Mouse (Mus musculus): ENCODE measurements at regions not wholly inside any gene's neighbourhood (a gene's known extent, or its start where the extent isn't known, plus 50 kb on each side); places are given as distances from the start of the nearest gene placed in this dataset.

DNA sequence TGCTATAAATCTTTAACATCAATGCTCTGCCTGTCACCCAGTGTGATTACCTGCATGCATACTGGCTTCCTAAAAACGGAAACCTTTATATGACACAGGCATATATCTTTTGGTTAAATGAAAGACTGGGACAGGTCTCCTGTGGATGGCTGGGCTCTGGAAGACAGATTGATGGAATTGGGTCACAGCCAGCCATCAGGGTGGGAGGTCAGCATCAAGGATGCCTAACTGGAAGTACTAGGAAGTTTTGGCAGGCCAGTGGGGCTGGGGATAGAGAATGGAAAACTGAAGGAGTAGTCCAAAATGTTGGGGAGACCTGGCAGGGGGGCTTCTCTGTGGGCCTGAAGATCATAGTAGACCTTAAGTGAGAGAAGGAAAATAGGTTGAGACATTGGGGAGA is 237.3 kb upstream of the Prickle1 start:
- Histone ChIP-seq H3K27me3 (ENCODE audit: insufficient read depth, low read length) (no peaks in the 10 kb centered on the region), H3K4me1 (ENCODE audit: insufficient read depth) (no peaks in the 10 kb centered on the region), H3K4me2 (ENCODE audit: low read depth) (no peak overlapping the region), H3K9ac (no peak overlapping the region), H3K9me3 (ENCODE audit: low read length) (no peaks in the 10 kb centered on the region), H3K4me3 (ENCODE audit: low read depth, low read length) (no peak overlapping the region), H3K36me3 (ENCODE audit: insufficient read depth) (no peaks in the 10 kb centered on the region), H3K27ac (ENCODE audit: low read depth, low read length) (no peak overlapping the region)
- no peak for DNase-seq
- TF ChIP-seq CTCF (IDR thresholded peaks at IDR 0.05; ENCODE audit: low read depth) = no peak
- WGBS = 93% methylated on average over 1 of the region's 1 CpGs
- no peak for ATAC-seq

DNA sequence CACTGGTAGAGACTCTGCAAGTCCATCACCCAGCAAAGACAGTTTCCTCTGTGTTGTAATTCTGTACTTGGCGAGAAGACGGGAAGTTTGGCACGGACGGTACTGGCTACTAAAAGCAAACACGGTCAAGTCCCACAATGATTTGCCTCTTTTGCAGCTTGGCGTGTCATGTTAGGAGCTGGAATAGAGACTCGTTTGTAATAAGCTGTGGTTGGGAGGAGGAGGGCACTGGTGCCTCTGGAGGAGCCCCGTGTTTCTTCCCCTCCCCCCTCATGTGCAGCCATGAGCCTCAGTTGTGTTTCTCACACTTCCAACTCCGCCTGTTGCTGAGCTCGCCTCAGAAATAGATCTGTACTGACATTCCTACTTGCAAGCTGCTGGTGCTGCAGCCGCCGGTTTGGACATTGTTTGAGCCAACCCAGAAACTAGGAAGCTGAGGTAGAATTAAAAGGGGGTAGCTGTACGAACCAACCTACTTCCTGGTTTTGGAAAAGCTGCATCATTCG is 236.8 kb upstream of the Prickle1 start:
- Histone ChIP-seq H3K4me2 (ENCODE audit: low read depth) (no peak overlapping the region), H3K36me3 (ENCODE audit: insufficient read depth) (no peaks in the 10 kb centered on the region), H3K27ac (ENCODE audit: low read depth, low read length) (no peak overlapping the region; the same call in 1 of the 2 replicates), H3K9me3 (ENCODE audit: low read length) (no peaks in the 10 kb centered on the region), H3K4me1 (ENCODE audit: insufficient read depth) (no peaks in the 10 kb centered on the region), H3K4me3 (ENCODE audit: low read depth, low read length) (no peak overlapping the region), H3K9ac (no peak overlapping the region), H3K27me3 (ENCODE audit: insufficient read depth, low read length) (no peaks in the 10 kb centered on the region)
- DNase-seq (peak; percentile 22), ATAC-seq (peak; percentile 58)
- TF ChIP-seq CTCF (IDR thresholded peaks at IDR 0.05; ENCODE audit: low read depth) = no peak
- WGBS = 66% methylated on average over 14 of the region's 14 CpGs

DNA sequence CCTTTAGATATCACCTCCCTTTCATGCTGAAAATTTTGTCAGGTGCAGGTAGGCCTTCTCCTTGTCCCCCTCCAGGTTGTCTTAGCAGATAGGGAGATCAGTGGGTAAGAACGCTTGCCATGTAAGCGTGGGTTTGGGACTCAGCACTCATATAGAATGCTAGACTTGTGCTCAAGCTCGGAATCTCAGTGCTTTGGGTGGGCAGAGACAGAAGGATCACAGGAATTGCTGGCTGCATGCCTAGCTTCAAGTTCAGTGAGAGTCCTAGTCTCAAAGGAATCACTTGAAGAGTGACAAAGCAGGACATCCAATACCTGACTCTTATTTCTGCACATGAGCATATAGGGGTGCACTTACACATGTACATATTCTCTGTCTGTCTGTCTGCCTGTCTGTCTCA is 235.5 kb upstream of the Prickle1 start:
- TF ChIP-seq CTCF (IDR thresholded peaks at IDR 0.05; ENCODE audit: low read depth) = no peak
- no peaks in the 10 kb centered on the region for H3K4me1 ChIP-seq (ENCODE audit: insufficient read depth)
- no peak overlapping the region for H3K4me3 ChIP-seq (ENCODE audit: low read depth, low read length)
- H3K9me3 ChIP-seq (ENCODE audit: low read length) = no peaks in the 10 kb centered on the region
- ATAC-seq = no peak
- no peaks in the 10 kb centered on the region for H3K27me3 ChIP-seq (ENCODE audit: insufficient read depth, low read length)
- H3K9ac ChIP-seq = no peak overlapping the region
- no peak for DNase-seq
- WGBS = 76% methylated on average over 3 of the region's 3 CpGs
- no peak overlapping the region for H3K4me2 ChIP-seq (ENCODE audit: low read depth)
- H3K27ac ChIP-seq (ENCODE audit: low read depth, low read length) = no peak overlapping the region
- H3K36me3 ChIP-seq (ENCODE audit: insufficient read depth) = no peaks in the 10 kb centered on the region

DNA sequence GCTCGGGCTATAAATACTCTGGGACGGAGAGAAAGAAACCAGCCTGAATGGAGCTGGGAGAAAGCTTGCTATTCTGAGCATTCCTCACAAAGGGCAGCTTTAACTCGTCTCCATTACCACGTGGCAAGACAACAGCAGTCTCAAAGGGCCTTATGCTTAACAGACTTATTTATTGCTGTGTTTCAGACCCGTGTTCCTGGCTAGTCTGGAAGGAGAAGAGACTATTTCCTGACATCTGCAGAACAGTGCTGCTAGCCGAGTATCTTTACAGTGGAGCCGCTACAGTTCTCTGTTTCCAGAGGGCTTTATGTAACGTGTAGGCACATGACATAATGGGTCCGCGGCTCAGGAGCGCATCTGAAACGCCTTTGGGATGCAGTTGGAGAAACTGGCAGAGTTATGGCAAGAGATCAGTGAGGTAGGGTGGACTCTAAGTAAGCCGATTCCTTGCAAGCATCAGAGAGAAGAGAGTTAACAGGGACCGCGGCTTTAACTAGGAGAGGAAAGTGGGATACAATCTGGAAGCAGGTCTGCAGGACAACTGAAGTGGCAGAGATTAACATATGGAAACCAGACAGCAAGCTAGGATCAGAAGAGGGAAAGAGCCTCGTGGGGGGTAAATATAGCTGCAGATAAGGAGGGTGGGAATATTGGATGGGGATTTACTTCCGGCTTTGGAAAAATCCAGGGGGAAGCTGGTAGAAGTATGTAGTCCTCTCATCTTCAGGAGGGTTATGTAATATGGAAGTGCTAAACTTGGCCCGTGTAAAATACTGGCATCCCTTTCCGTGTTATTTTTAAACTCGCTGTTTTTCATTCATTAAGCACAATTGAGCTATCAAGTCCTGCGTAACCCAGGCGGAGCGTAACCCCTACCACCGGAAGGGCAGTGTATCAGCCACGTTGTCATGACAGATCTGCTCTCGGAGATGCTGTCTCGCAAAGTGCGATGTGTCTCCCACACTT is 229.3 kb upstream of the Prickle1 start:
- H3K27ac ChIP-seq (ENCODE audit: low read depth, low read length) = peak overlapping the region; percentile 64; the same call in 1 of the 2 replicates
- H3K4me3 ChIP-seq (ENCODE audit: low read depth, low read length) = no peak overlapping the region
- peak; percentile 64 for DNase-seq
- H3K4me2 ChIP-seq (ENCODE audit: low read depth) = peak overlapping the region; percentile 1; the same call in 1 of the 2 replicates
- H3K27me3 ChIP-seq (ENCODE audit: insufficient read depth, low read length) = no peaks in the 10 kb centered on the region
- 53% methylated on average over 28 of the region's 28 CpGs for WGBS
- TF ChIP-seq CTCF (IDR thresholded peaks at IDR 0.05; ENCODE audit: low read depth) = no peak
- no peaks in the 10 kb centered on the region for H3K36me3 ChIP-seq (ENCODE audit: insufficient read depth)
- peaks cover 13% of the 10 kb centered on the region; the same call in 1 of the 2 replicates for H3K4me1 ChIP-seq (ENCODE audit: insufficient read depth)
- H3K9ac ChIP-seq = no peak overlapping the region
- ATAC-seq = peak; percentile 54
- no peaks in the 10 kb centered on the region for H3K9me3 ChIP-seq (ENCODE audit: low read length)

DNA sequence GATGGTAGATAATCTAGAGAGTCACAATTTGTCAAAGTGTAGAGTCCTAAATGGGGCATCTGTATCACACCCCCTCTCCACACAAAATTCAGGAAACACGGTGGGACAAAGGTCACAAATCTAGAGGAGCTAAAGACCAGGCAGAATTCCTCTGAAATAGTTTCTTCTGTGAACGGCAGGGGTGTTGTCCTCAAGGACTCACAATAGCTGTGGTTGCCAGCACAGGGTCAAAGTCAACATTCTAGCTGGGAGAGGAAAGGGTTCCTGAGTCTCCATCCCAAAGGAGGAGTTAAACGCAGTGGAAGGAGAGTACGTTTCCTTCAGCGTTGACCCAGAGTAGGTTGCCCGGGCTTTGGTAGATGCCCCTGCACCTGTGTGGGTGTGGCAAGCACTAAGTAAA is 225.5 kb upstream of the Prickle1 start:
- no peaks in the 10 kb centered on the region for H3K36me3 ChIP-seq (ENCODE audit: insufficient read depth)
- no peak overlapping the region for H3K4me2 ChIP-seq (ENCODE audit: low read depth)
- ATAC-seq (no peak), DNase-seq (no peak)
- H3K4me1 ChIP-seq (ENCODE audit: insufficient read depth) = peaks cover 13% of the 10 kb centered on the region; the same call in 1 of the 2 replicates
- H3K9ac ChIP-seq = no peak overlapping the region
- H3K4me3 ChIP-seq (ENCODE audit: low read depth, low read length) = no peak overlapping the region
- H3K9me3 ChIP-seq (ENCODE audit: low read length) = no peaks in the 10 kb centered on the region
- H3K27ac ChIP-seq (ENCODE audit: low read depth, low read length) = no peak overlapping the region
- TF ChIP-seq CTCF (IDR thresholded peaks at IDR 0.05; ENCODE audit: low read depth) = no peak
- WGBS = 87% methylated on average over 6 of the region's 6 CpGs
- H3K27me3 ChIP-seq (ENCODE audit: insufficient read depth, low read length) = no peaks in the 10 kb centered on the region

DNA sequence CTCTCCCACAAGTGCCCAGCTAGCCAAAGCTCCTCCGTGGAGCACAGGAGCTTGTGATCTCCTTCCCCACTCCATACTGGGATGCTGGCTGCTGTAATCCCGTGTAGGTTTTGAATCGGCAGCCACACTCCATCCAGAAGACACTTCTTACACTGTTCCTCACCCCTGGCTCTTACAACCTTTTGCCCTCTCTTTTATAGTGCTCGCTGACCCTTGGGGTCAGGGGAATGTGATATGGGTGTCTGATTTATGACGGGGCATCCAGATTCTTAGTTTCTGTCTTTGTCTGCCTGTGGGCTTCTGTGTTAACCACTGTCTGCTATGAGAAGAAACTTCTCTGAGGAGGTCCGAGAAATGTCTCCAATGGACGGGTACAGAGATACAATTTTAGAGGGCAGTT is 216.3 kb upstream of the Prickle1 start:
- H3K27ac ChIP-seq (ENCODE audit: low read depth, low read length) = no peak overlapping the region
- no peak for DNase-seq
- H3K4me2 ChIP-seq (ENCODE audit: low read depth) = no peak overlapping the region
- H3K9me3 ChIP-seq (ENCODE audit: low read length) = peaks cover 6% of the 10 kb centered on the region; the same call in 1 of the 2 replicates
- no peaks in the 10 kb centered on the region for H3K4me1 ChIP-seq (ENCODE audit: insufficient read depth)
- WGBS = 86% methylated on average over 7 of the region's 7 CpGs
- no peaks in the 10 kb centered on the region for H3K36me3 ChIP-seq (ENCODE audit: insufficient read depth)
- ATAC-seq = no peak
- TF ChIP-seq CTCF (IDR thresholded peaks at IDR 0.05; ENCODE audit: low read depth) = no peak
- H3K27me3 ChIP-seq (ENCODE audit: insufficient read depth, low read length) = no peaks in the 10 kb centered on the region
- no peak overlapping the region for H3K9ac ChIP-seq
- no peak overlapping the region for H3K4me3 ChIP-seq (ENCODE audit: low read depth, low read length)

DNA sequence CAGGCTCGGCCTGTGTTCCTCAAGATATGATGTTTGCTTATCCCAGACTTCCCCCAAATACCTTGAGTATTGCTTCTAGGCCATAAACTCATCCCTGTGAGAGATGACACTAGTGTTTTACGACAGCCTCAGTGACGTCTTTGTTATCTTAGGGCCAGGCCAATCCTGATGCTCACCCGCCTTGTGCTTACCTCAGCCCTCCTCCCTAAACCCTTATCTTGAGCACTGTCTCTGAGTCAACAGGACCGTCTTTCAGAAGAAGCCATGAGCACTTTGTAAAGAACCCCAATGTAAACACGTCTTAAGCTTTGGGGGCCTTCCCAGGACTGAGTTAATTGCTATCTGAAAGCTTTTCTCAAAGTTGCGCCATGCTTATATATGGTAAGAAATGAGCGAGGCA is 212.3 kb upstream of the Prickle1 start:
- WGBS = 93% methylated on average over 8 of the region's 8 CpGs
- no peak for DNase-seq

More for the DNA sequence above, 212.3 kb upstream of the Prickle1 start:
- TF ChIP-seq CTCF (IDR thresholded peaks at IDR 0.05; ENCODE audit: low read depth) = no peak
- Histone ChIP-seq H3K27ac (ENCODE audit: low read depth, low read length) (no peak overlapping the region), H3K36me3 (ENCODE audit: insufficient read depth) (no peaks in the 10 kb centered on the region), H3K27me3 (ENCODE audit: insufficient read depth, low read length) (no peaks in the 10 kb centered on the region), H3K4me3 (ENCODE audit: low read depth, low read length) (no peak overlapping the region), H3K9ac (no peak overlapping the region), H3K9me3 (ENCODE audit: low read length) (no peaks in the 10 kb centered on the region), H3K4me1 (ENCODE audit: insufficient read depth) (no peaks in the 10 kb centered on the region), H3K4me2 (ENCODE audit: low read depth) (no peak overlapping the region)
- no peak for ATAC-seq

Data from forebrain, postnatal 0 days (tissue).